Mouse (Mus musculus) kidney, postnatal 14 days (tissue): ENCODE measurements around the gene Kifc5b.
"Not testable (repeated sequence)": the region's sequence is repeated elsewhere in the genome, so short reads cannot be mapped to it uniquely, and the experiment has no call there.

Experiments
- DNase-seq: peaks from one replicate; pipeline ENCODE4 v3.0.0; 2022; ENCODE audit warnings: mixed read lengths

The Kifc5b gene

GRCm38 (mm10) chr17:26916711-26917482 is at the start of gene Kifc5b:
Gene Kifc5b, plus strand, starts transcription at chr17:26917091.
- peak; percentile 100 for DNase-seq

GRCm38 (mm10) chr17:26868756-26869155 is 48.1 kb upstream of the Kifc5b start:
- no peak for DNase-seq

GRCm38 (mm10) chr17:26872870-26873269 is 44.0 kb upstream of the Kifc5b start:
- no peak for DNase-seq

GRCm38 (mm10) chr17:26873502-26873901 is 43.4 kb upstream of the Kifc5b start:
- DNase-seq: no peak

- no peak for DNase-seq
Measured at GRCm38 (mm10) chr17:26874542-26874941, 42.3 kb upstream of the Kifc5b start.

- DNase-seq: no peak
Measured at GRCm38 (mm10) chr17:26877927-26878326, 39.0 kb upstream of the Kifc5b start.

- DNase-seq: no peak
Measured at GRCm38 (mm10) chr17:26879235-26879634, 37.7 kb upstream of the Kifc5b start.

GRCm38 (mm10) chr17:26882706-26883105 is 34.2 kb upstream of the Kifc5b start:
- DNase-seq: no peak

GRCm38 (mm10) chr17:26883585-26883984 is 33.3 kb upstream of the Kifc5b start:
- no peak for DNase-seq

- DNase-seq: peak; percentile 86
Measured at GRCm38 (mm10) chr17:26884995-26885926, 31.6 kb upstream of the Kifc5b start.

GRCm38 (mm10) chr17:26886047-26886749 is 30.7 kb upstream of the Kifc5b start:
- DNase-seq: peak; percentile 87

- no peak for DNase-seq
Measured at GRCm38 (mm10) chr17:26887926-26888325, 29.0 kb upstream of the Kifc5b start.

GRCm38 (mm10) chr17:26892635-26893375 is 24.1 kb upstream of the Kifc5b start:
- DNase-seq: peak; percentile 15

- DNase-seq: no peak
Measured at GRCm38 (mm10) chr17:26893492-26893891, 23.4 kb upstream of the Kifc5b start.

GRCm38 (mm10) chr17:26894342-26894741 is 22.5 kb upstream of the Kifc5b start:
- no peak for DNase-seq

GRCm38 (mm10) chr17:26895578-26895977 is 21.3 kb upstream of the Kifc5b start:
- DNase-seq: peak; percentile 72

GRCm38 (mm10) chr17:26900916-26901315 is 16.0 kb upstream of the Kifc5b start:
- DNase-seq: no peak

GRCm38 (mm10) chr17:26904320-26904719 is 12.6 kb upstream of the Kifc5b start:
- DNase-seq: no peak

GRCm38 (mm10) chr17:26907506-26907905 is 9.4 kb upstream of the Kifc5b start:
- peak; percentile 32 for DNase-seq

GRCm38 (mm10) chr17:26915248-26915647 is 1.6 kb upstream of the Kifc5b start:
- DNase-seq: no peak

GRCm38 (mm10) chr17:26917560-26917959 is 669 bp downstream of the Kifc5b start:
- DNase-seq: not testable (repeated sequence)

- no peak for DNase-seq
Measured at GRCm38 (mm10) chr17:26918343-26918742, 1.5 kb downstream of the Kifc5b start.
